Mouse (Mus musculus): ENCODE measurements around the gene Tjp1.
A peak's percentile ranks its signal among the peaks of the same experiment; 100 is the strongest.

Tjp1 gene

GRCm38 (mm10) chr7:65527071-65528007 lies at the start of gene Tjp1:
Gene Tjp1, minus strand, starts transcription at chr7:65527781.
- DNase-seq (ENCODE audit: low read depth, low spot score) = peak; percentile 82

DNA sequence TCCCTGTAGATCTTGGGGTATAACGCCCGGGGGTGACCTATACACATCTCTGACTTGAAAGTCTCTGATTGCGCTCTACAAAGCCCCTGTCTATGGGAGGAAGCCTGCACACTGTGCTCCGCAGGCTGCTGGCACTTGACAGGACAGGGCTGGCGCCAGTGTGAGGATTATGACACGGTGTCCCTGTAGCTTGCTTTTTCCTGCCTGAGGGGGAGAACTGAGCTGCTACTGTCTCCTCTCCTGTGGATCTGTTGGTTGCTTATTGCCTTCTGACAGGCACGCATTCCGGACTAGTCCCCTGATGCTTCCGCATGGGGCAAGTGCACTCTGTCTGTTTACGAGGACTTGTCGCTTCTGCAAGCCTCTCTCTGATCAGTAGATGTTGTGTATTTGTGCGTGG lies 49.5 kb upstream of the Tjp1 start:
- DNase-seq (ENCODE audit: low read depth, low spot score) = peak; percentile 56

DNA sequence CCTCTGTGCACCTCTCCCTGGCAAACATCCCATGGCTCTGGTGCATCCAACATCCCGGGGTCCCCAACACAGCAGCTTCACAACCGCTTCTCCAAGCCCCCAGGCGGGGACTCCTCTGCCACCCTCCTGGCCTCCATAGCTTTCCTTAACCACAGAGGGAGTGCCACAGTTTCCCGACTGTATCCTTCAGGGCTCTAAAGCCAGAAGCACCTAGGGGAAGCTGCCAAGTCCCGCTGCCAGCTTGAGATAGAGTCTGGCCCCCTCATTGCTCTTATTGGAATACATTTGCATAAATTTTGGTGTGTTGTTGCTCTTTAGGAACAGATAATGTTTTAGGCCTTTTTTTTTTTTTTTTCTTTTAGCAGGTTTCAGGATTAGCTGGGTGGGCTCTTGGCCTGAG lies 45.1 kb upstream of the Tjp1 start:
- DNase-seq (ENCODE audit: low read depth, low spot score) = peak; percentile 59

GRCm38 (mm10) chr7:65570691-65571090 lies 43.1 kb upstream of the Tjp1 start:
- peak; percentile 74 for DNase-seq (ENCODE audit: low read depth, low spot score)

- DNase-seq (ENCODE audit: low read depth, low spot score) = no peak
These were observed 28.4 kb upstream of the Tjp1 start for GRCm38 (mm10) chr7:65555996-65556395.

- DNase-seq (ENCODE audit: low read depth, low spot score) = no peak
These were observed 18.2 kb upstream of the Tjp1 start for GRCm38 (mm10) chr7:65545741-65546140.

DNA sequence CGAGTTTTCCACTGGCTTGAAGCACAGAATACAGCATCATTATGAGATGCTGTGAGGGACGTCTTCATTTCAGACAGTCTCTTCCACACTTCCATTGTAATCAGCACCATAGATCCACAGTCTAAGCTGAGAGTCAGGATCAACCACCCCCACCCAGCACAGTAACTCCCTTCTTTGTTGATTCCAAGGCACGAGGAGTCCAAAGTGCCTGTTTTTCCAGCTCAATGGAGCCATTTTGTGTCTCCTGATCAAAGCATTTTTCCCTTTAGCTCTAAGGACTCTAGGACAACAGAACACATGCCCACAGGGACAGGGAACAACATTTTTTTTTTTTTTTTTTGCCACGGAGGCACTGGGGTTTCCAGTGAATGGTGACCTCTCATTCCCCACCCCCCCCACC lies 5.1 kb upstream of the Tjp1 start:
- DNase-seq (ENCODE audit: low read depth, low spot score) = no peak

DNA sequence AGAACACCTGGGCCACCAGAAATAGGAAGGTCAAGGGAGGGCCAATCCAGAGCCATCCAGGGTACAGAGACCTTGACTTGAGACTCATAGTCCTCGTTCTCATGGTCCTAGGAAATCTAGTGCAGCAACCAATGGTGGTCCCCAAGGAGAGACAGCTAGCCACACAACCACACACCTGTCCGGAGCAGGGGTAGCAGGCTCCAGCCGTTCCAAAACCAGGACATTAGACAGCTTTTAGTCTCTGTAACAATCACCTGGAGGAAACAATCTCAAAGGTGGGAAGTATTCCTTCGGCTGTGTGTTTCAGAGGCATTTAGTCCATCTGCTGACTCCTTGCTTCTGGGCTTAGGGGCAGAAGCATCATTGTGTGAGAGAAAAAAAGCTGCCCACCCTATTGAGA lies 4.5 kb downstream of the Tjp1 start:
- DNase-seq (ENCODE audit: low read depth, low spot score) = no peak

DNA sequence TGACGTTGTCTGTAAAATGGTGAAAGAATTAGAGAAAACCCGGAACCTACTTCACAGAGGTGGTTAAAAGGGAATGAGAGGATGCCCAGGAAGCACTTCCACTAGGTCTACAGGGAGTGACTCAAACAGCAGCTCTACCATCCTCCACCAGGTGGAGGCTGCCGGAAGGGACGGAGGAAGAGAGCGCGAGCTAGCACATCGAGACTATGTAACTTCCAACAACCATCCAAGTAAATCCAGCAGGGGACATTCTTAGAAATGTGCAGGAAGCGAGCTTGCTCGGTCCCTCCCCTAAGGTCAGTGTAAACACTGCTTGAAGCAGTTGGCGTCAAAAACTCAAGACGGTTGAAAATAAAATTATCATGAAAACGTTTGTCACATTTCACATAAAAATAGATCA lies 5.1 kb downstream of the Tjp1 start:
- DNase-seq (ENCODE audit: low read depth, low spot score) = no peak

DNA sequence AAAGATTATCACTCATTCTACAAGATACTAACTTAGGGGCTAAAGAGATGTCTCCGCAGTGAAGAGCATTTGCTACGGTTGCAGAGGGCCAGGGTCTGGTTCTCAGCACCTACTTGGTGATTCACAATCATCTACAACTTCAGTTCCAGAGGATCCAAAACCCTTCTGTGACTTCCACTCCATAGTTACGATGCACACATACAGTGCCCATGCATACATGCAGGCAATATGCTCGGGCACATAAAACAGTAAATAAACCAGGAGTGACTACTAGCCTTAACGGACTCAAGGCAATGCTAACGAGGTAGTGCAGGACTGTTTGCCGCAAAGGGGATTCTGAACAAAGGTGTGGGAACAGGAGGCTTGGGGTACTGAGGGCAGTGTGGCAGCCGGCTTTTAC lies 7.0 kb downstream of the Tjp1 start:
- no peak for DNase-seq (ENCODE audit: low read depth, low spot score)

DNA sequence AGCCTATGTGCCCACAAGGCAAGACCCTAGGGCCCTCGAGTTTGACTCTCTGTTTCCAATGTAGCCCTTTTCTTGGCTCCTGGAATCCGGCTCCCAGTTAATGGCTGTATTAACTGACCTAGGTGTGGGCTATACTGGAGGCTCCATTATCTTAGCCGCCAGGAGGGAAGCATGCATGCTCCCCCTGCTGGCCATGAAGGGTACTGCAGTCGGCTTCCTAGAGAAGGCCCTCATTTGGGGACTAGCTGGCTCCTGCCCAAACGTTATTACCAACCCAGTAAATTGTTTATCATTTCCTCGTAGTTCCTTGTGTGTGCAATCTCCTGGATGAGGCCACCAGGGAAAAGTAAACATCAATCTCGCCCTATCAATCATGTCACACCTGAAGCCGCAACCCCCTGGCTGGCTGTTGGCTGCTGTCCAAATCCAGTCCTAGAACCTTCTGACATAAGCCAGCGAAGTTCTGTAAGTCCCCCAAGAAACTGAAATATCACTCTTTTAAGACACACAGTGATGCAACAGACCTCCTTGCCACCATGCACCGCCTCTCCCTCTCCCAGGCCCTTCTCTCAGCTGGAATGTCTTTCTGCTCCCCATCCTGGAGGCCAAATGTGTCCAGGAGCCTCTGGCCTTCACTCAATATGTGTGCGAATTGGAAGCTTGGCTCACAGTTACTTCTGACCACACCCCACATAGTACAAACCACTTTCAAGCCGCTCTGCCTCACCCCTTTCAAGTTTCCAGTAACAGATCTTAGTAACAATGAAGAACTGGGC lies 7.6 kb downstream of the Tjp1 start:
- peak; percentile 62 for DNase-seq (ENCODE audit: low read depth, low spot score)

DNA sequence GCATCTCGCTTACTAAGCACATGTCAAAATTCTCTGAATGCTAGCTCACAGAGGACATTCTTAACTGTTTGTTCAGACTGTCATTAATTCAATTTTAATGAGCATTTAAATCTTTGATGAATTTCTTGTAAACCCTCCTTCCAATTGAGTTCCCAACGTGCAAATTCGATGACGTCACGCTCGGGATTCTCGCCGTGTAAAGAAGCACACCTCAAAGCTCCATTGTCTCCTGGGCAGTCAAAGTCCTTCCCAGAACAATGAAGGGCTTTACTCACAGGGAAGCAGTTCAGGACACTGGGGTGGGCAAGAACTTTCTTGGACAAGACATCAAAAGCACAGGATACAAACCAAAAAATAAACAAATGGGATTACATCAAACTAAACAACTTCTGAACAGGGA lies 10.7 kb downstream of the Tjp1 start:
- DNase-seq (ENCODE audit: low read depth, low spot score) = no peak

DNA sequence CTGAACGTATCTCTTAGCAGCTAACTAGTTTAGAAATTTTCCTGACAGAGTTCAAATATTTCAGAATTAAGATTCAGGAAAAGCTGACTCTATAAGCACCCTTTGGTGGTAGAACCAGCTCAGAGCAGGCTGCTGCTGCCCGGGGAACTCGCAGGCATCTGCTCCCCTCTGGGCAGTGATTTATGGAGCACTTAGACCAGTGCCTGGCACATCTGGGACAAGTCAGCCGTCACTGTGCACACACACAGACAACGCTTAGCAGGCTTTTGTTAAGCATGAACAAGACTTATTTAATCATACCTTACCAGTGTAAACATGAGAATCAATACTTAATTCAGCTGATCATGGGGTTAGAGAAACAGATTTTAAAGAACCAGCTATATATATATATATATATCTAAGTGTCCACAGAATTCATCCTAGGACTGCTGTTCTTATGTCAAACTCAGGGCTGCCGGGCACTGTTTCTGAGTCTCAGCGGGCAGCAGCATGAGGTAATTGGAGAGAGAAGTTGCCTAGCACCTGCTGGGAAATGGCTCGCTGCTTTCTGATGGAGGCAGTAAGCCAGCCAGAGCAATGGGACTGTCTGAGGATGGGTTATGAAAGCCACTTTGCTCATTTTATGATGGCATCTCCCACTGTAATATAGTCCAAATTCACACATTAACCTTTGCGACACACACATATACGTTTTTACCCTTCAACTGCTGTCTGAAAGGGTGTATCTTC lies 14.0 kb downstream of the Tjp1 start:
- peak; percentile 58 for DNase-seq (ENCODE audit: low read depth, low spot score)

GRCm38 (mm10) chr7:65509357-65509756 lies 18.2 kb downstream of the Tjp1 start:
- DNase-seq (ENCODE audit: low read depth, low spot score) = peak; percentile 86

GRCm38 (mm10) chr7:65507341-65507740 lies 20.2 kb downstream of the Tjp1 start:
- DNase-seq (ENCODE audit: low read depth, low spot score) = no peak

DNA sequence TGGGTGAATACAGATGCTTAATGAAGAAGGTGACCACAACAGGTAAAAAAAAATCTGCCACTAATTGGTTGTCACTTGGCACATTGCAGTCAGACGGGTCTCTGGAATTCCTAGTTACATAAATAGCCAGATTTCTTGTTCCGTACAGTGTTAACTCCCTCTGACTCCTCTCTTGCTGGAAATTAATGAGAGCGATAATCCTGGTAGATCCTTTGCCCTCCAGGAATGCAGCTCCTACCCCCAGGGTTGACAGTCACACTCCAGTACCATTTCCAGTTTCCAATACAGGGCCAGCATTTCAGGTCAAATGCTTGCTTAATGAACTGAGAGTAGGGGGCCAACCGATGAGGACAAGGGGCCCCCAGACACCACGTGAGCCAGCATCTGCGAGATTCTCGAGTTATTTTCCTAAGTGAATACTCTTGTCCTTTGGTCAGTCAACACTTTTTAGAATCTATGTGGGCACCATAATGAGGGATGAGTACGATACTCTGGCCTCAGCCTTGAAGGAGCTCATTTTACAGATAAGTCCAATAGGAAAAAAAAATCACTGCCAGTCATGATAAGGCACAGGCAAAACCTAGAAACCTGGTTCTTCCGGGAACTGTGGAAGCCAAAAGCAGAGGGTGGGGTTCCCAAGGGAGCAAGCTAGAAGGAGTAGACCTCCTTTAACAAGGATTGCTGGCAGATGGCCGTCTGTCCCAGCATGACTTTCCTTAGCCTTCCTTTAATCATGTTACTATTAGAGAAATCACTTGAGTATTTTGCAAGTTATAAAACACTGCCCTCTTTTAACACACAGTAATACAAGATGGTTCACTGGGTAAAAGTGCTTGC lies 24.9 kb downstream of the Tjp1 start:
- DNase-seq (ENCODE audit: low read depth, low spot score) = no peak

DNA sequence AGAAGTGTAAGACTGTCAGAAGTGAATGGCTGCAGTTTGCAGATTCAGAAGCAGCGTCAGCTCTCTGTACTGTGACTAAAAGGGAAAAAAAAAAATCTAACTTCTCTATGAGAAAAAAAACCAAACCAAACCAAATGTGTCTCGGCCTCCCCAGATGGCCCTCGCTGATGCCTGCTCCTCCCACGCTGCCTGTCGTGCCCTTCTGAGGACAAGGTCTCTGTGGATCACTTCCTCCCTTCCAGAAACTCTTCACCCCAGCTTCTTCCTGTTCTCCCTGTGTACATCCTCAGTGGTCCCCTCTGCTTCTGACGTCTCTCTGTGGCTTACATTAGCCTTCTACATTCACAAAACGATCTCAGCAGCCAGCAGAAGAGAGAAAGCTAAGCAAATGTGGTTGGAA lies 26.8 kb downstream of the Tjp1 start:
- DNase-seq (ENCODE audit: low read depth, low spot score) = peak; percentile 51

- peak; percentile 77 for DNase-seq (ENCODE audit: low read depth, low spot score)
These were observed 29.6 kb downstream of the Tjp1 start for GRCm38 (mm10) chr7:65497733-65498583.

DNA sequence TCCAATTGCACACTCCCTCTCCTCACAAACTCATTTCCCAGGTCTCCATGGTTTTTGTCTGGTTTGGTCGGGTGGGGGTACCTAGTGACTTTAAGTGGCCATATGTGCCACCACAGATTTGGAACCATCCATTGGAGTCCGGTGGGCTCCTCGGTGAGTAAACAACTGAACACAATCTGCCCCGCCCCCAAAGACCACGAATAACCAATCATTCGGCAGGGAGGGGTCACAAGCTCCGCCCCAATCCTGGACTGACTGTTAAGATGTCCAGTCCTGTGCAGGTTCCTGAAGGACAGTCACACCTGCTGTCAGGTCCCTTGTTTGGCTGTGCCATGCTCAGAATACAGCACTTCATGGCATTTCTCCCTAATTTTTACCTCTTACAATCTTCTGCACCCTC lies 37.1 kb downstream of the Tjp1 start:
- no peak for DNase-seq (ENCODE audit: low read depth, low spot score)

- DNase-seq (ENCODE audit: low read depth, low spot score) = peak; percentile 45
These were observed 37.8 kb downstream of the Tjp1 start for GRCm38 (mm10) chr7:65489742-65490141.
